Mouse (Mus musculus): ENCODE data around the gene Cabp4.
A peak's percentile ranks its signal among the peaks of the same experiment; 100 is the strongest.

The Cabp4 gene

DNA sequence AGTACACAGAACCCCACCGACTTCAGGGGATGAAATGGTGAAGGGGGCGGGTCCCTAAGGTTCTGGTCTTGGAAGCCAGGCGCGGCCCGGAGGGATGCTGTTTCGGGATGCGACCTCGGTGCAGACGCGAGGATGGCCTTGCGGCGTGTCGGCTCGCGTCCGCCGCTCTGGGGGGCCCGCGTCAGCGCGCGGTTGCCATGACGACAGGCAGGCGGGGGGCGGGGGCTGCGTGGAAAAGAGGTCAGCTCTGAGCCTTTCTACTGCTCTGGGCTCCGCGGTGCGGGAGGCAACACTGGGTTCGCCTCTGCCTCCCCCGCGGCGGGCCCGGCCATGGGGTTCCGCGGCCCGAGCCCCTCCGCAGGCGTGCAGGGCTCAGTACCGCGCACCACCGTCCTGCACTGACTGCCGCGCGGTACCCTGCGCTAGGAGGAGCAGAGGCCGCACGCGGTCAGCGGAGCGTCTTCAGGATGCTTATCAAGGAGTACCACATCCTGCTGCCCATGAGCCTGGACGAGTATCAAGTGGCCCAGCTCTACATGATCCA lies 43.0 kb downstream of the Cabp4 start:
- DNase-seq: peak; percentile 80

DNA sequence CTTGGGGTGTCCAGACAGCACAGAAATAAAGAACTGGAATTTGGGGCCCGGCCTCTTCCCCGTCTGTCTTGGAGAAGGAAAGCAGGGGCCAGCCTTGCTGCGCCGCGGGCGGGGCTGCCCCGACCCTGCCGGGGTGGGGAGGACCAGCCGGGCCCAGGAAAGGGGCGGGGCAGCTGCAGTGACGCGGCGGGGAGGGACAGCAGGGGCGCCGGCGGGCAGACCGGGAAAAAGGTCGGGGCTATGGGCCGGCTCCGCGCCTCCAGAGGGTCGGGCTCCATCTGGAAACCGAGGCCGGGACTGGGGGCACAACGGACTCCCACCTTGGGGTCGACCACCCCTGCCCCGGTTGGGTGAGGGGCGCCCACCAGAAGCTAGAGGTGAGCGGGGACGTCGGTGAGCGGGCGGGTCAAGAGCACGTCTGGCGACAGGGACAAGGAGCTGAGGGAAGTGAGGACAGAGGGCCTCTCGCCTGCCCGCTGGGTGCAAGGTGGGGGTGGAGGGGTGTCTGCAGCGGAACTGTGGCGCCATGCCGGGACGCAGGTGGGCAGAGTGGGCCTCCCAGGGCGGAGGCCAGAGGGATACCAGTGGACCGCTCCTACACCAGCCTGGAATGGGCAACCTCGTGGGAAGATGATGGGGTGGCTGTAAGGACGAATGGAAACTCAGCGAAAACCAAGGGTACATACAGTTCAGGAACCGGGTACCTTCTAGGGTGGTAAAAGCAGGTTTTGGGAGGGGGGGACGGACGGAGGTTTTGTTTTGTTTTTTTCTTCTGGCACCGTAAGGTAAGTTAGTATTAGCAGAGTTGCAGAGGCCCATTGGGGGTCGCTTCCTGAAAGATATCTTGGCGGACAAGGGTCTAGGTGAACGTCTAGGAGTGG lies 43.8 kb downstream of the Cabp4 start, which contains the start of gene Pitpnm1:
Gene Pitpnm1 (plus strand): TSS at position 162 of the 881 bp plus-strand sequence.
- DNase-seq: peak; percentile 48

DNA sequence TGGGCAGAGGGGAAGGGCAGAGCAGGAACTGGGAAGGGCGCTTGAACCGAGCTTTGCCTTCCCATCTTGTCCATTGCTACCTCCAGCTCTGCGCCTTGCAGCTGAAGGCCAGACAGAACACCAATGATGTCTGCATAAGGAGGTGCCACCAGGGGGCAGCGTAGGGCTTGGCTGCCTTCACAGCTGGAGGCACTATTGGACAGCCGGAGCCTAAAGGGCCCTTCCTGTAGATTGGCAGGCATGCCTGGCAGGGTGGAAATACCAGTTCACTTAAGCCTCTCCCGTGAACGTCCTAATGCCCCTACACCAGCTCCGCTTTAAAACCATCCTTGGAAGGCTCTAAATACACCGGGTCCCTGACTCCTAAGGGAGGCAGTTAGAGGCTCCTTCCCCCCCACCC lies 44.8 kb downstream of the Cabp4 start:
- DNase-seq: peak; percentile 88

DNA sequence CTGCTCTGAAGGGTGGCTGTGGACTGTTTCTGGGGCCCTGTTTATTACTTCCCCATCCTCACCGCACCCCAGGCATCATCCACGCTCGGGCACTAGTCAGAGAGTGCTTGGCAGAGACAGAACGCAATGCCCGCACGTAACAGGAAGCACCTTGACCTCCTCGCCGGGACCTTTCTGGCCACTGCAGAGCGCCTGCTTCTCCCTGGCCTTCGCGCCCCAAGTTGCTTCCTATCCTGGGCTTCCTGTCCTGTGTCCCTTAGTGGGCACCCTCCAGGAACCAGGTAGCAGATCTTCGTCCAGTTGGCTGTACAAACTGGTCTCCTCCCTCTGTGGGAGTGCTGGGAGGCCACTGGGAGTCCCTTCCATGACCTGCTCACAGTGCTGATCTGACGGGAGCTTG lies 45.4 kb downstream of the Cabp4 start:
- DNase-seq: no peak

DNA sequence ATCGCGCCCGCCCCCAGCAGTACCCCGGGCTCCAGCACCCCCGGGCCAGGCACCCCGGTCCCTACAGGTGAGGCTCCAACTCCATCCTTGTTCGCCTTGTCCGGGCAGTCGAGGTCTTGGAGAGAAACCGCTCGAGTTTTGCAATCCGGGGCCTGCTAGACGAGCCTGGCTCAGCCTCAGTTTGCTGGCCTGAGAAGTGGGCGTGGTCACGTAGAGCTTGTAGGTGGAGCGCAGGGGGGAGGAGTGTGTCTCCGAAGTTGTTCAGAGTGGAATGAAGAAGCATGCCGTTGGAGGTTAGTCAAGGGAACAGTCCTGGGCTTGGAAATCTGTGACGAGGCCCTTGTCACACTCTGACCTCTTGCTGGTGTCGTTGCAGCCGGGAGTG lies 46.4 kb downstream of the Cabp4 start:
- DNase-seq: no peak

DNA sequence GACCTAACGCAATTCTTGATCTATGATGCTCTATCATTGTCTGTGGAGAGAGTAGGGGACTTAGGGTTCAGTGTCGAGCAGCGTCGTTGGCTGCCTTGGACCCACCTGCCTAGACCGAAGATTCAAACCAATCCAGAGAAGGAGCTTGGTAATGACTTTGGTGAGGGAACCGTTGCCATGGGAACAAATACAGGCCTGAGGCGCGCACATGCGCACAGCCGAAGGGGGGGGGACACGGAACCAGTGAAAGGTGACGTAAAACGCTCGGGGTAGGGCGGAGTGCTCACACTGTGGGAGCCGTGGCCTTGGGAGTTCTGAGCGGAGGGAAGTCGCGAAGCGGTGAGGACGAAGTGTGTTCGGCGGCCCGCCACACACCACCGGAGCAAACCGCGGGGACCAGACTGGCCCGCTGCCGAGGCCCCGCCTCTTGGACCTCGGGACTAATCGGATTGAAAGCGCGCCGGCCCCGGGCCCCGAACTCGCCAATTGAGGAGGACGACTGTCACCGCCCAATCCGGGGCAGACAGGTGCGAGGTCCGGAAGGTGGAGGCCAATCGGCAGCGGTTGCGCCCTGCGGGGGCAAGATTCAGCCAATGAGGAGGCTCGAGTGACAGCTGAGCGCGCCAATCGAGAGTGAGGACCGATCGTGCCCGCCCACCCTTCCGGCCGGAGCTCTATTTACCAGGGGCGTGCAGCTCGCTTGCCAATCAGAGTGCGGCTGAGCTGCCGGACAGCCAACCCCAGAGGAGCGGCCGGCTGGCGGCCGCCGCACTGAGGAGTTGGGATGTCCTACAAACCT lies 47.0 kb downstream of the Cabp4 start, which contains the start of gene Cdk2ap2:
Gene Cdk2ap2 (plus strand): TSS at position 541 of the 799 bp plus-strand sequence.
- DNase-seq: peak; percentile 99

DNA sequence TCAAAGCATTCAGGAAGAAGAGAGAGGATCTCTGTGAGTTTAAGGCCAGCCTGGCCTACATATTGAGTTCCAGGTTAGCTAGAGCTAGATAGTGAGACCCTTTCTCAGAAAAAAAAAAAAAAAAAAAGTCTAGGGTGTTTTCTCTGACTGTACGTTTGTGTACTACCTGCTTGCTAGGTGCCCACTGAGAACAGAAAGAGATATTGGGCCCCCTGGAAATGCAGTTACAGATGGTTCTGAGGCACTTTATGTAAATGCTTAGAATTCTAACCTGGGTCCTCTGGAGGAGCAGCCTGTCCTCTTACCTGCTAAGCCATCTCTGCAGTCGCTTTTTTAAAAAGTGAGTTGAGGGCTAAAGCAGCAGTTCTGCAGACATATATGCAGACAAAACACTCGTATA lies 48.0 kb downstream of the Cabp4 start:
- no peak for DNase-seq

DNA sequence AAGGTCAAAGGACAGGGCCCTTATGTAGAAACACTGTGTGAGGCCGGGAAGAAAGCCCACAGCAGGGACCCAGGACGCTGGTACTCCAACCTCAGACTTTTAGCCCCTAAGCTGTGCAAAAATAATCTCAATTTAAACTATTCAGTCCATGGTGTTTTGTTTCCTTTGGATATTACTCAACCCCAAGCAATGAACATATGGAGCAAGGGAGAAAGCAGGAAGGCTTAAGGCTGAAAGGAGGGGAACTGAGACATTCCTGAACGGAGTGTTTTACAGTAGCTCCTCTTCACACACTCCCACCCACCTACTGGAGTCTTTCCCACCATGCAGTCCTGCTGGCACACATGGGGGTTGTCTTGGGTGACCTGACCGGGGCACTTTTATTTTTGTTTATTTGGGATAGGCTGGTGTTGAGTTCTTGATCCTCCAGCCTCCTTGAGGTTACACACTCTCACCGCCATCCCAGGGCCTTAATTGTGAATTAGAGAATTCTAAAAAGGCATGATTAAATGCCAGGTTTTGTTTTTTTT lies 49.0 kb downstream of the Cabp4 start:
- DNase-seq: no peak

DNA sequence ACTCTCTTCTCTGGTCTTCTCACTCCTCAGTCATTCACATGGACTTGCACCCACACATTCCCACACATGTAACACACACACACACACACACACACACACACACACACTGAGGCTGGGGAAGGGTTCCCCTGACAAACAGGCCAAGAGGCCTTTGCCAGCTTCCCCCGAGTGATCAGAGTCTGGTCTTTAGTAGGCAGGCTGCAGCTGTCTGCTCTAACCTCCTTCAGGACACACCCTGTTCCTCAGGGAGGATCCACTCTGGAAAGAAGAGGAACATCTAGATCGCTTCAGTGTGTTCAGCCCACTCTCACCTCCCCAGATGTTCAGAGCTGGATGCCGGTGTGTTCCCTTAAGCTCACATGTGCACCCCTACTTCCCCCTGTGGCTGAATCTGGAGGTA lies 49.5 kb downstream of the Cabp4 start:
- no peak for DNase-seq

DNA sequence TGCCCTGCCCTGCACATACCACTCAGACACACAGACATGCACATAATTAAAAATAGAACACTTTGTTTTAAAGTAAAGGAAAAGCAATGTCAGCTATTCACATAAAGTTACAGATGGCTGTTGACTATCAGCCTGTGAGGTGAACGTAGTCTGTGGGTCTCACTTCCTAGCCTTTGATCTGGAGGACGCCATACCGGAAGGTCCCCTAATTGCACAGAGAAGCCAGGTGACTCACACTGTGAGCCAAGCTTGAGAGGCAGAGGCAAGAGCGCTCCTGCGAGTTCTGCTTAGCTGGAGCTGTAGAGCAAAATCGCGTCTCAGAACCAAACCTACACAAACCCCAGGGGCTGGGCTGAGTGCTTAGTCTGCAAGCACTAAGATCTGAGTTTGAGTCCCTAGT lies 50.1 kb downstream of the Cabp4 start:
- no peak for DNase-seq

DNA sequence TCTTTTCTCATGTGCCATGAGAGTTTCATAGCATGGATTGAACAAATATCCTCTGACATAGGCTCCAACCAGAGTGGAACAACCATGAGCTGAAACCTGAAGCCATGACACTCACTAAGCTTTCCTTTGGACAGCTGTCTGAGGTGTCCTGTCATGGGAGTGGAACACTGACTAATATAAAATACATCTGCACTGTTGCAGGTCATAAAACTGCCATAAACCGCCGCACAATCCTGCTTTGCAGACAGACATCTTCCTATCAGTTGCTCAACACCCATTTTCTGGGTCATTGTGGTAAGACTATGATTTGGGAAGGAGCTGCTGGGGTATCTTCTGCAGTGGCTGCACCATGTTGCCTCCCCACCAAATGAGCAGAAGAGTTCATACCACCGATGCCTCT lies 51.1 kb downstream of the Cabp4 start:
- no peak for DNase-seq

DNA sequence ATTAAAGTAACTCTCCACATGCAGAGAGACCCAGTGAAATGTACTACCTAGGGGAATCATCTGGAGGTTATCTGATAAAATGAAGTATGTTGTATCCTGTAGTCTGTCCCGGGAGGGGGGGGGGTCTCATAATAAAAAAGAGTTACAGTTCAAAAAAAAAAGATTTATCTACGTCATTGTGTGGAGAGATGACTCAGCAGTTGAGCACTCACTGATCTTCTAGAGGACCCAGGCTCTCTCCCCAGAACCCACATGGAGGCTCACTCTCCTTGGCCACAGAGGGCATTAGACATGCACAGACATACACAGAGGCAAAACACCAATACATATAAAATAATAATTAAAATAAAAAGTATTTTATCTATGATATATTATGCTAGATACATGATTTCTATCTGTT lies 52.5 kb downstream of the Cabp4 start:
- DNase-seq: no peak

DNA sequence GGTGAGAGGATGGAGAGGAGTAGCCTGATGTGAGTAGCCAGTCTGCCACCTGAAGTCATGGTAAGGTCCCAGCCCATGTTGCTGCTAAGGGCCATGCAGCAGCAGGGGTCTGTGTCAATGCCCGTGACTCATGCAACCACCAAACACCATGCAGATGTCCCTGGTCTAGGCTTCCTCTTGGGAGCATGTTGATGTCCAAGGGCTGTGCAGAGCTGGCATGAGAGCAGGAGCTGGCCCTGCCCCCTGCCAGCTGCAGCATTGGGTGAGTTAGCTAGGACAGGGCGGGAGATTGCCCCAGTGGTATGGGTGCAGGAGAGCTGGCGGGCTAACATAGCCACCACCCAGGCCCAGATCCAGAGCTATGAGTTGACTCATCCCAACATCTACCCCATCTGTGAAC lies 53.4 kb downstream of the Cabp4 start:
- no peak for DNase-seq

DNA sequence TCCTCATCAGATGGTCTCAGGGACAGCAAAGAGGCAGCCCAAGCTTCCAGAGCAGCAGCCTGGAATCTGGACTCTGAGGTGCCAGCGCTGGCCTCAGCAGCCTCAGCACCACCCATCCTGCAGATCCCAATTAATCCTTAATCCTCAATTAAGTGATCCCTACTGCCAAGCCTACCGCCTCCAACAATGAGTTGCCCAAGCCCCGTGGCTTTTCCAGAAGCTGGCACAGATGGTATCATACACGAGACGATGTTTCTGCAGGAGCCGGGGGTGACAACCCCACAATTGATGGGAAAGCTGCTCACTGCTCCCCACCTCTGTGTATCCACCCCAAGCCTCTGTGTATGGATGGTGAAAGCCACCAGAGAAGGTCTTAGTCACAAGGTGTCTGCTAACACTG lies 54.7 kb downstream of the Cabp4 start:
- DNase-seq: no peak

DNA sequence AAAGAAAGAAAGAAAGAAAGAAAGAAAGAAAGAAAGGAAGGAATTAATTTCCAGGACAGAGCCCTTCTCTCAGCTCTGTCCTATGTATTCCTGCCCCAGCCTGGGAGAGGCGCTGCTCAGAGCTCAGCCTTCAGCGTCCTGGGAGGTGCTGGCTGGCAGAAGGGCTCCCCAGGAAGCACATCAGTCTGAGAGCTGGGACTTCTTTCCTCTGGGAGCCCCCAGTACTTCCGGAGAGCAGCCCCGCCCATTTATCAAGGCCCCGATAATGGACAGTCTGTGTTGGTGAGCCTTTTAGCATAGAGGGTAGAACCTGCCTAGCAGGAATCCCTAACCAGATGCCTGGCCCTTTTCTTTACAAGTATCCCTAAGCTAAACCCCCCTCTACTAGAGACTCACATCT lies 55.7 kb downstream of the Cabp4 start:
- DNase-seq: no peak

DNA sequence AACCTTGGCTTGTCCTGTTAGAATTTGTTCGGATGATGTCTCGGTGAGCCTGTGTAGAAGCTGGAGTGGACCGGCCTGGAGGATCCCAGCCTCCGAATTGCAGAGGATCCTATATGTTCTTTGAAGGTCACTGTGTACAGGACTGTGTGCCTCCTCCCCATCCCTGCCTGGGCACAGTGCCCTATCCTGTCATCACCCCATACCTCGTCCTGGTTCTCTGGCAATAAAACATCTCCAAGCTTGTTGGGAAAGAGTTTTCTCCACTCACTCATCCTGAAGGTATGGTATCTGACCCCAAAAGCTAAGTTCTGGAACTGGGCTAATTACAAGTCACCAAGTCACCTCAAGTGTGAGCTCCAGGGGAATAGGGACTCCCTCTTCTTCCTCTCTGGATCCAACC lies 56.7 kb downstream of the Cabp4 start:
- no peak for DNase-seq

DNA sequence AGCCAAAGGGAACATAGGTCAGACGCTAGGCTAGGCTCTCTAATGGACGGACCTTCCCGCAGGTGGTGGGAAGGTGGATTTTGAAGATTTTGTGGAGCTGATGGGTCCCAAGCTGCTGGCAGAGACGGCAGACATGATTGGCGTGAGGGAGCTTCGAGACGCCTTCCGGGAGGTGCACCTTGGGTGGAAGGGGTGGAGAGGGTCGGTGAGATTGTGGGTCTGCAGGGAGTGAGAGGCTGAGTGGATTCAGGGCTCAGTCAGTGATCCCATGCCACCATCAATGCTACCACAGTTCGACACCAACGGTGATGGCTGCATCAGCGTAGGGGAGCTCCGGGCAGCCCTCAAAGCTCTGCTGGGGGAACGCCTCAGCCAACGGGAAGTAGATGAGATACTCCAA lies 57.7 kb downstream of the Cabp4 start:
- DNase-seq: no peak
